Comparison of ENCODE assay signal across 8 mouse cellular contexts in the genomic region with DNA sequence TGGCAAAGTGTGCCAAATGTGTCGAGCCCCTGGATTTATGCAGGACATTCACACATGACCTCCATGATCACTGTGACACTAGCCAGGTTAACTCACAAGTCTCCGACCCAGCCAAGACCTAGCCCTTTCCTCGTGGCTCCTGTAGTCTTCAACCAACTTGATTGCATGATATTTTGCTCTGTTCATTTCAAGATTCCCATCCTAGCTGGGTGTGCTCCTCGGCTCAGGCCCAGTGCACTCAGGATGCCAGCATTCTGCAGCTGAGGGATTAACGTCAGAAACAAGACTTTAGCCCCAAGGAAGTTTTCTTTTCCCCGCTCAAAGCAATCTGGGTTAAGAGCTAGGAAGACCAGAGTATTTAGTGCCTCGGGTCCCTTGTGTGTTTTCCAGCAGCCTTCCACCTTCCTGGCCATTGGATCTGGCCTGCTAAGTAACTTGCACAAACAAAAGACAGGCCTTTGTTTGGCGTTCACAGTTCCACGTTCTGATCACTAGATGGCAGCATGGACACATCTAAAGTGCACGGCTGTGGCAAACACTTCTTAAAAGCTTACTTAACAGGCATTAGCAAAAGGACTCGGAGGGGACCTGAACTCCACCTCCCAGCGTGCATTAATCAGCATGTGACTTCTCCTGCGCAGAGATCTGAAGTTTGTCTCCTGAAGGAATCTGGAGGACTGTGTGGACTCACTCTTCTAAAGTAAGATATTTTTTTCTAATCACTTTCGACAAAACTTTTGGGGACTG. TPM values are rescaled to one million over a fixed set of nuclear protein-coding genes. Genes with fewer than 3 reads are reported as not detected.
DNase-seq lines count a peak whose midpoint lies in the region; ATAC-seq and TF ChIP-seq lines count a peak whose summit lies in the region.

A gene (plus strand): TSS at position 553 of the 747 bp plus-strand sequence.

- peaks cover 4% of the 10 kb centered on the region; the same call in 1 of the 2 replicates for H3K4me1 ChIP-seq in hindbrain, embryonic 16.5 days (ENCODE audit: control insufficient read depth, insufficient read depth, low read depth, low read length)

- TF ChIP-seq CTCF in gastrocnemius, adult 2 months (IDR thresholded peaks at IDR 0.05): peak; percentile 90

- 0 out of 2 replicates have a peak within 1 kb of the TSS, but pooled peaks have one; percentile 35 for H3K4me2 ChIP-seq in hindbrain, embryonic 16.5 days (ENCODE audit: low read length)

- intact Hi-C loops in gastrocnemius, adult 2 months (cut with DNase I): loop anchor here (5.0 to 10.0 kb wide), 5 partner anchors 46 to 446 kb away; no protein-coding TSS in a partner anchor

- H3K9ac ChIP-seq in hindbrain, embryonic 16.5 days (ENCODE audit: low read depth, low read length): peak within 1 kb of the TSS; percentile 28

- no peaks in the 10 kb centered on the region for H3K9me3 ChIP-seq in hindbrain, embryonic 16.5 days (ENCODE audit: control insufficient read depth, low read length)

- peak within 1 kb of the TSS; percentile 72 for H3K27ac ChIP-seq in gastrocnemius, adult 2 months
- H3K27ac ChIP-seq in hindbrain, embryonic 16.5 days (ENCODE audit: low read depth, low read length): no peak within 1 kb of the TSS

- no peaks in the 10 kb centered on the region for H3K27me3 ChIP-seq in hindbrain, embryonic 16.5 days (replicated peaks; ENCODE audit: control insufficient read depth, insufficient read depth, low read length)

- 23% methylated on average over 14 of the region's 14 CpGs for WGBS in hindbrain, embryonic 16.5 days

- no peaks in the 10 kb centered on the region for H3K36me3 ChIP-seq in hindbrain, embryonic 16.5 days (ENCODE audit: control insufficient read depth, insufficient read depth, low read length)

- DNase-seq in WW6 (ENCODE audit: low read depth, low spot score): peak; percentile 73
- DNase-seq in cerebellum, postnatal 4 days (ENCODE audit: low spot score in 2 of 2): peak; percentile 56 to 77
- peak; percentile 77 for DNase-seq in gastrocnemius, adult 2 months
- DNase-seq in left cerebral cortex, adult 11 months (ENCODE audit: low spot score): peak; percentile 55
- DNase-seq in lung, postnatal 4 days: peak; percentile 82 to 86
- DNase-seq in right cerebral cortex, adult 2 months (ENCODE audit: low spot score in 2 of 2): peak; percentile 86
- peak; percentile 75 to 80 for DNase-seq in urinary bladder, postnatal 36 days (ENCODE audit: low spot score in 2 of 2)

- H3K4me3 ChIP-seq in gastrocnemius, adult 2 months: peak within 1 kb of the TSS; percentile 61
- no peak within 1 kb of the TSS for H3K4me3 ChIP-seq in hindbrain, embryonic 16.5 days (ENCODE audit: low read length)

- peak; percentile 95 for ATAC-seq in hindbrain, embryonic 16.5 days

RNA-seq across cellular contexts. Expression of the gene that starts here (rescaled TPM):
- total RNA-seq in gastrocnemius, adult 2 months (2021): 1 to 10 TPM; 2.4 to 2.9 TPM
- polyA plus RNA-seq in hindbrain, embryonic 16.5 days (2015; fragmentation: Nextera tagmentation; extraction: Ambion mirVana): 4.1 and 4.8 TPM in 2 replicates
